Mouse (Mus musculus) liver, embryonic 14.5 days (tissue): ENCODE results near the gene Ldb1.

Experiments
- CTCF ChIP-seq: IDR thresholded peaks from 2 replicates; pipeline ENCODE4 v1.5.1; 2016; ENCODE audit warnings: antibody characterized with exemption, low read depth, control low read depth
- EP300 ChIP-seq: IDR thresholded peaks from 2 replicates; pipeline ENCODE4 v1.6.1; 2016; ENCODE audit warnings: antibody characterized with exemption, low read depth

DNA sequence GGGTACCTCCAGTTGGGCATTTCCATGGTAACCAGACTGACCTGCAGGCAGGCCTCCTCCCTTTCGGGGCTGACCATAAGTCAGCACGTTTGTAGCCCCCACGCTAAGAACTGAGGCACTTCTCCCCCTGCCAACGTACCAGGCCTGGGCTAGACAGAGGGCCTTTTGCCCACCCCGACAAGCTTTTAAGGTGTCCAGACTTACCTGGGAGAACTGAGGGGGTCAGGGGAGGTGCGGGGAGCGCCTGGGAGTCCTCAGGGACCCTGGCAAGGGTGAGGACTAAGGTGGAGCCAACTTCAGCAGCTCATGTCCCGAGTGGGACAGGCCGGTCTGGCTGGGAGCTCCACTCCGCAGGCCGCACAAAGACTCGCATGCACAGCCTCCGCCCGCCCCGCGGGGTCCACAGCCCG lies 6.2 kb downstream of the Ldb1 start:
- TF ChIP-seq EP300 = no peak
- no peak for TF ChIP-seq CTCF
